Mouse (Mus musculus) embryo, embryonic 10.5 days (tissue): ENCODE results near the gene Ppm1n.
A peak's percentile ranks its signal among the peaks of the same experiment; 100 is the strongest.

Source experiments
- DNase-seq: peaks from one replicate; pipeline ENCODE4 v3.0.0-alpha.2; 2015; ENCODE audit warnings: low spot score

Gene Ppm1n

GRCm38 (mm10) chr7:19282791-19283405 lies 3.0 kb upstream of the Ppm1n start:
- peak; percentile 72 for DNase-seq

- peak; percentile 92 for DNase-seq
Measured at GRCm38 (mm10) chr7:19282385-19282784, 2.5 kb upstream of the Ppm1n start, which contains the start of gene Rtn2. Rtn2 (plus strand) TSS chr7:19282624.

DNA sequence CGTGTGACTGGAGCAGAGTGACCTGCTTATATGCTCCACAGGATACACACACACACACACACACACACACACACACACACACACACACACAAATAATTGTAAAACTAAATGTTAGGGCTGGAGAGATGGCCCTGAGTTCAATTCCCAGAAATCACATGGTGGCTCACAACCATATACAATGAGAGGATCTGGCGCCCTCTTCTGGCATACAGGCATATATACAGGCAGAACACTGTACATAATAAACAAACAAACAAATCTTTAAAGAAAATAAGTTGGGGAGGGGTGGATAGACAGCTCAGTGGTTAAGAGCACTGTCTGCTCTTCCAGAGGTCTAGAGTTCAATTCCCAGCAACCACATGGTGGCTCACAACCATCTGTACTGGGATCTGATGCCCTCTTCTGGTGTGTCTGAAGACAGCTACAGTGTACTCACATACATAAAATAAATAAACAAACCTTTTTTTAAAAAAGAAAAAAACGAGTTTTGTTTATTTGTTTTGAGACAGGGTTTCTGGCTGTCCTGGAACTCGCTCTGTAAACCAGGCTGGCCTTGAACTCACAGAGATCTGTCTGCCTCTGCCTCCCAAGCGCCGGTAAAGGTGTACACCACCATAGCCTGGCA lies 1.9 kb upstream of the Ppm1n start:
- DNase-seq = peak; percentile 52

GRCm38 (mm10) chr7:19279052-19279451 lies 812 bp downstream of the Ppm1n start:
- no peak for DNase-seq

DNA sequence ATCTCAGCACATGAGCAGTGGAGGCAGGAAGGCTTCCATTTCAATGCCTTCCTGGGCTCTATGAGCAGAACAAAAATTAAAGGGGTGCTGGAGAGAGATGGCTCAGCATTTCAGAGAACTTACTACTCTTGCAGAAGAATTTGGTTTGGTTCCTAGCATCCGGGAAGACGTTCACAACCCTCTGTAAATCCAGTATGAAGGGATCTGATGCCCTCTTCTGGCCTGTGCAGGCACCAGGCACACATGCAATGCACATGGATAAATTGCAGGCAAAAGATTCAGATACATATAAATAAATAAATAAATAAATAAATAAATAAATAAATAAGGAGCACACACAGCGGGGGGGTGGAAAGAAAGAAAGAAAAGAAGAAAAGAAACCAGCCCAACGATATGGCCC lies 3.6 kb downstream of the Ppm1n start:
- DNase-seq = no peak

DNA sequence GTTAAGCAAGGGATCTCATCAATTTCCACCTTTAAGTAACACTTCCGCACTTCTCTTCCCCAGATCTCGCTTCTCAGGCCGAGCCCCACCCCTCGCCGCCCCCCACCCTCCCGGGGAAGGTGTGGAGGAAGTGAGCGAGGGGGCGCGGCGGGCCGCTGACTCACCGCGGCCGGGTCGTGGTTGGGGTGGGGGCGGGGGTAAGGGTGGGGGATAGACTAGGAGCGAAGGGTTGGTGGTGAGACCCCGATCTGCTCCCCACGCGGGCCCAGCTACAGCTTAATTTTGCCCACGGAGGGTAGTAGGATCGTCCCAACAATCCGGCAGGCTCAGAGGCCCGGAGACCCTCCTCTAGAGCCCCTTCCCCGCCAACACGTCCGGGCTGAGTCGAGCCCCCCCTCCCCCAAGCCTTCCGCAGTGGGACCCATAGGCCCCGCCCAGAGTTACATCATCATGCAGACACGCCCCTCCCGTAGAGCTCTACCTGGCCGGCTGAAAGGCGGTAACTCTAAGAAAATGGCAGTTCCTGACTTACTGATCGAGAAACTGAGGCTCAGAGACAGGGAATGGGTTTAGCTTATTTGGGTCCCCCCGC lies 7.6 kb downstream of the Ppm1n start:
- peak; percentile 90 for DNase-seq

- peak; percentile 93 for DNase-seq
Measured at GRCm38 (mm10) chr7:19271238-19272172, 8.4 kb downstream of the Ppm1n start, which contains the start of gene Vasp. Vasp (minus strand) TSS chr7:19271817.

DNA sequence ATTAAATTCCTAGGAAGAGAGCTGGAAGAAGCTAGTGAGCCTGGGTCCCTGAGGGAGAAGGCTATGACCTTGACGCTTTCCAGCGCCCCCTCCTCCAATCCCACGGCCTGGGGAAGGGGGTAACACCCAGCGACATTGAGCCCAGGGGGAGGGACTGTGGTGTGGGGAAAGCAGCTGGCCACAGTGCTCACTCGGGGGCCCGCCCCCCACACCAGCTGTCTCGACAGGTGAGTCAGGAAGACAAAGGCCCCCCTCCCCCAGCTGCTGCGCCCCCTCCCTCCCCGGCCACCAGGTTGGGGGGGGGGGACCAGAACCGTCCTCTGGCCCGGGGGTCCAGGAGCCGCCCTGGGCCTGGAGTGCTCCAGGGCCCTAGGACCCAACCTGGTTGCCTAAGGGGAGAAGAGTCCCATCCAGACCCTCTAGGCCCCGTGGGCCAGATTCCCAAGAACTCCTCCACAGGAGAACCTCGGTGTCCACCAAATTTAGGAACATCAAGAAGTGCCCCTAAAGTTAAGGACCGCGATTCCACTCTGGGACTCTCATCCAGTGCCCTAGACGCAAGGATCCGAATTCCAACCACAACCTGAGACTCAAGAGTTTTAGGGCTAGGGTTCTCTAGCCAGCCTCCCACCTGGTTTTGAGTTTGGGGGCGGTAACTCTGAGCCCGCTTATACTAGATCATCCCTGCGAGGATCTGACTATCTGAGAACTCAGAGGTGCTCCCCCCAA lies 9.2 kb downstream of the Ppm1n start:
- DNase-seq = peak; percentile 47

DNA sequence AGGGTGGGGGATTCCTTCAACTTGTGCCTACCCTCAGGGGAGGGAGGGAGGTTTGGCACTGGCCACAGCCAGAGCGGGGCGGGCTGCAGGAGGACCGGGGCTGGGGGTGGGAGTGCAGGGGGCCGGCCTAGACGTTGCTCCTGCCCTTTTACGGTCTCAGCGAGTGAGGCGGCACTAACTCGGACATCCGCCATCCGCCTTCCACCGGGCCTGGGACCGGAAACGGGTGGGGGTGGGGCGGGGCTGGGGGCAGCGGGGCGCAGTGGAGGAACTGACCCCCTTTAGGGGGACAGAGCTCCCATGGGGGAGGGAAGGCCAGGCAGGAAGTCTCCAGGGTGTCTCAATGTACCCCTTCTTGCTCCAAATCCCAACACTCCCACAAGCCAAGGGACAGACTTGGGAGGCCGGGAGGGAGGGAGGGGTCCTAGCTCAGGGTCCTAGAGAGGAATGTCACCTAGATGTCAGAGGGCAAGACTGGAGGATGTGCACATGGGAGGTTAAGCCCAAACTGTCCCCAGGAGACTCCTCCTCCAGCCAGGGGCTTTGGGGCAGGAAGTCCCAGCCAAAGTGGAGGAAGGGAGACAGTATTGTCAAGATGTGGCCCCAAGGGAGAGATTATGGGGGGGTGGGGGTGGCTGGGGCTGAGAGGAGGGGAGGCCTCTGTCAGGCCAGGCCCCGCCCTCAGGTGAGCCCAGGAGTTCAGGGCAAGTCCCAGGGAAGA lies 10.0 kb downstream of the Ppm1n start:
- DNase-seq = peak; percentile 69

GRCm38 (mm10) chr7:19268993-19269681 lies 10.7 kb downstream of the Ppm1n start:
- DNase-seq = peak; percentile 29

DNA sequence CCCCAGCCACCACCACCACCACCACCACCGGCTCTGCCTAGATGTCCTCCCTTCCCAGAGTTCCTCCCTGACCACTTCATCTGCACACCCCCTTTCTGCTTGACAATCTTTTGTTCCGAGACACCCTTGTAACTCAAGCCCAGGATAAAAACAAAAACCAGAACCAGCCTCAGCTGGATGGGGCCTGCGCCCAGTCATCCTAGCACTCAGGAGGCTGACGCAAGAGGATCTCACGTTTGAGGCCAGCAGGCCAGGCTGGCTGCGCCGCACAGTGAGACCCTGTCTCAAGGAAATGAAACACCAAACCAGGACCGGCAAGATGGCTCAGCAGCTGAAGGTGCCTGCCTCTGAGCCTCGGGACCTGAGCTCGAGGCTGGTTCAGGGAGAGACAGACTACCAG lies 12.8 kb downstream of the Ppm1n start:
- no peak for DNase-seq

DNA sequence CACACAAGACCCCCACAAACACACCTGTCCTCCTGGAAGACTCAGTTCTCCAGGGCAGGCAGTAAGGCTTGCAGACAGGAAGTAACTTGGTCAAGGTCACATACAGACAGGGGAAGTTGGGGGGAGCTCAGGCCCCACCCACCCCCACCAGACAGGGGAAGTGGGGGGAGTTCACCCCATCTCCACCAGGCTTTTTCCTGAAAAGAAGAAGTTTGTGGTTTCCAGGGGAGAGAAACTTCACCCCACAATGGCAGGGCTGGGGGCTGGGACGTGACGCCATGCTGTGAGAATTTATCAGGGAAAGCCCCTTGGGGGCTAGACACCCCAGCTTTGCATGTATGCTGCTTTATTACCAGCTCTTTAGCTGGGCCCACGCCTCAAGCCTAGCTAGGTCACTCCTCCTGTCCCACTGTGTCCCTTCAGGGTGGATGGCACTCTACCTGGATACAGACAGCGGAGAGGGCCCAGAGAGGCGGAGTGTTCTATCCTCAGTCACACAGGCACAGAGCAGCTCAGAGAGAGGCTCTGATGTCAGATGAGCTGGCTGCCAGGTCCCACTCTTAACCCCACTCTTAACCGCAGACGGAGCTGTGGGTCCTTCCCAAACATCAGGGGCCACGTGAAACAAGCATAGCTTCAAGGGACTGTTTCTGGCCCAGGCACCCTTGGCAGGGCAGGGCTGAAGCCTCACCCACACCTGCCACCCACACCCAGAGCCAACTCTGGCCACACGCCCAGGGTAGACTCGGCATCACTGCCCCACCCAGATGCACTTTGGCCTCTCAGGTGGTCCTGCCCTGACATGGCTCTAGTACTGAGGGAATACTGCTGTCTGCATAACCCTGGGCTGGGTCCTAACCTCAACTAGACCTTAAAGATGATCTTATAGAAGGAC lies 13.7 kb downstream of the Ppm1n start:
- DNase-seq = no peak

DNA sequence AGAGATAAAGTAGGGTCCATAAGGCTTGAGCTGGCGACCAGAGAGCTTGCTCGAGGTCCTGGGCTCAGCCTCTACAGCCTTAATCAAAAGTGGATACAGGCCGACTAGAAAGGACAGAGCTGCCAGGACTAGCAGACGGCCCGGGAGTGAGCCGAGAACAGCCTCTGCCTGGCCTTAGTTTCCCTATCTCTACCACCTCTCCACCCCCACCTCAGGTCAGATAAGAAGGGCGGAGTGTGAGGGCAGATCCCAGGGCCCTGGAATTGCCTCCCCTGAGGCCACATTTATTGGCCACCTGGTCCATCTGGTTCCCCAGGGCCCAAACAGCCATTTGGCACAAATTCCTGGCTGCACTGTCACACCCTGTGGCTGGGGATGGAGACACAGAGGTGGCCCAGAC lies 14.7 kb downstream of the Ppm1n start:
- DNase-seq = no peak

DNA sequence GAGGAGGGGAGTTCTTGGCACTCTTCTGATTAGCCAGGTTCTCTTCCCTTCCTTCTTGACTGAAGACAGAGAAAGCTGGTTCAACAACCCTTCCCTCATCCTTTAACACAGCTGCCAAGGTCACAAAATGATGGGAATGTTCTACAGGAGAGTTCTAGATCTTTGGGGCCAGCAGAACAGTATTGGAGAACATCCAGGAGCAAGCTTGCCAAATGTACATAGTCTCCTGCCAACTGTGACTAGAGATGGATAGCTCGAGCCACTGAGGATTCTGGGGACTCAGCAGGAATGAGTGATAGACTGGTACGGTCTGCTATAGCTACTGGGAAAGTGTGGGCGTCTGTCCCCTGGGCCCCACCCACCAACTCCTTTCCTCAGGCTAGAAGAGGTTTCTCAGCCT lies 21.5 kb downstream of the Ppm1n start:
- no peak for DNase-seq

GRCm38 (mm10) chr7:19257390-19258022 lies 22.4 kb downstream of the Ppm1n start:
- DNase-seq = peak; percentile 81

DNA sequence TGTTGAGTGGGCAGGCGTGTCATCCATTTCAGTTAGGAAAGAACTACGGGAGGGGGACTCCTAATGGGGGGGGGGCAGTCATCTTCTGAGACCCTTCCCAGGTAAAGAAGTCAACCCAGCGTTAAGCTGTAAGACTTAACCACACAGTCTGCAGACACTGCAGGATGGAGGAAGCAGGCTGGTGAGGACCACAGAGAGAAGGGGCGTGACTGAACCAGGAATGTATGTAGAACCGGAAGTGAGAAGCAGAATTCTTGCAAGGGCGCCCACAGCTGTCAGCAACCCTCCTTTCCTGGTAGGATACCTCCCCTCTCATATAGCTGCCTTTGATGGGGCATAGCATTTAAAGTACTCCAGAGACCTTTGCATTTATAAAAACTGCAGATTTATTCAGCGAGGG lies 23.3 kb downstream of the Ppm1n start:
- DNase-seq = no peak

- DNase-seq = no peak
Measured at GRCm38 (mm10) chr7:19255395-19255794, 24.5 kb downstream of the Ppm1n start.

GRCm38 (mm10) chr7:19253437-19253836 lies 26.4 kb downstream of the Ppm1n start:
- DNase-seq = no peak

DNA sequence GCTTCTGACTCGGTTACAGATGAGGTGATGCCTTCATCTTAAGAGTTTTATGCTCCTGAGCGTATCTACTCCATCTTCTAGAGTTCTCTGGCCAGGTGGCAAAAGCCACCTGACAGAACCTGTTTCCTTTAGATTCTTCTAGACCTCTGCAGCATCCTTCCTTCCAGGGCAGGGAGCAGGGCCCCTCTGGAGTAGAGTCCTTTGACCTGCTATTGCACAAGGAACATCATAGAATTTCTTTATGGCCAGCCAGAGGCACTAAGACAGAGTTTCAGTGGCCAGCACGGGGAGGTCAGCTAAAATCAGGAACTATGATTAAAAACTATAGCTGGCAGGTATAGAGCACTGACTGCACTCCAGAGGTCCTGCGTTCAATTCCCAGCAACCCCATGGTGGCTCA lies 27.8 kb downstream of the Ppm1n start:
- no peak for DNase-seq
